Mouse (Mus musculus) heart, adult 9 months (tissue): ENCODE data around the gene Fmo1.
"Not testable (repeated sequence)": the region's sequence is repeated elsewhere in the genome, so short reads cannot be mapped to it uniquely, and the experiment has no call there.

ENCODE experiments used
- DNase-seq, 2 experiments: peaks; one replicate each; pipeline ENCODE4 v3.0.0; 2022; ENCODE audit warnings: low spot score in 2 of 2

Fmo1 gene

DNA sequence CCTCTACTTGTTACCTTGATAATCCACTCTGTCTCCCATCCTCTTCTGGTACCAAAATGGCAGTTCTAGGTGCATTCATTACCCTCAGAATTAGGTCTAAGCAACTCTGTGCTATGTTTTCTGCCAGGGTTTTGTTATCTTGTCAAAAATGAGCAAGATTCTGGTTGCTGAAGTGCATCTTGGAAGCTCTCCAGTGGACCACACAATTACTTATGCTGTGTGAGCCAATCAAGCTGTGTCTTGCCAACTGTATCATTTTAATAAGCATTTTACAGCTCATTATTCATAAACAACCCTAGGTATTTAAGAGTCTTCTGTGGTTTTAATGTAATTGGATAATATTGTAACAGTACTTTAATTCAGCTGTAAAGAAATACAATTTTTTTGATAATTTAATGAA lies 70.0 kb downstream of the Fmo1 start:
- no peak for DNase-seq

DNA sequence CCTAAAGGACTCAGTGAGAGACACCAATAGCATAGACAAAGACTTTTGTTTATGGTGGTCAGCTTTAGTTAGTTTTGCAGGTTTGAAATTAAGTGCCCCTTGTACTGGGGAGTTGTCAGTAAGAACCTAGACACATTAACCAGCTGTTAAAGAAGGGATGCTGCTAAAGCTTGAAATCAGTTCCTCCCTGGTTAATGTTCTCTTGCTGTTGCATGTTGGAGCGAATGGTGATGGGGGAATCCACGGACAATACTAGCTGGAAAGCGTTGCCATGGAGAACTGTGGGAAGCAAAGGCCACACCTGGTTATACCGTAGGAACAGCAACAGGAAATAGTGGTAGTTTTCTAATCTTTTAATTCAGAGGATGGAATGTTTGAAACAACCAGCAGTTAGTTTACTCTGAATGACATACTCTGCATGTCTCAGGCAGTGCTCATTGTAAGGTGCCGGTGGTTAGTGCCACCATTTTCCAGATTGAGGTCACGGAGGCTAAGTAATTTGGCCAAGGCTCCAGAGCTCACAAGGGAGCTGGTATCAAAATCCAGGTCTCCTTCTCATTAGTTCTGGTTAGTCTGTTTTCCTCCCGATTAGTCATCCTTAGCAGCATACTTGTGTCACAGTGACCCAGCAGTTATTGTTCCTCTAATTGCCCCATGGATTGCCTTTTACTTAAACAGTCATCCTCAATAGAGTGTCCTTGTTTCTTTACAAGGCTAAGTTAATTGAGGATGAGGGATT lies 73.9 kb downstream of the Fmo1 start:
- DNase-seq, result no peak

DNA sequence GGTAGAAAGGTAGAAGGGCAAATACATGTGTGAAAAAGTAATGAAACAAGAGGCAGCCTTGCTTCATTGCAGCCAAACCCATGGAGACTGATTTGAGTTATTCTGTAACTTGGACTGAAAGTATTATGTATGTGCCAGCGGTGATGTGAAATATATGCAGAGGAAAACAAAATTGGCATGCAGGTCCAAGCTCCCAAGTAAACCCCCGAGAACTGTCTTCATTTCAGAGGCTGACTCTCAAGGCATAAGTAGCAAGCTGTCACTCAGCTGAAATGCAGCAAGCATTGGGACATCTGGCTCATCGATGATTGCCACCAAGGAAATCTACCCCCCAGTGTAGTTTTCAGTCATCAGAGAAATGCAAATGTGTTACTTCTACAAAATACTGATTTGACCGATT lies 81.2 kb downstream of the Fmo1 start:
- no peak for DNase-seq

- no peak for DNase-seq
These were observed 82.7 kb downstream of the Fmo1 start for GRCm38 (mm10) chr1:162783669-162784248.

- DNase-seq, result not testable (repeated sequence)
These were observed 85.4 kb downstream of the Fmo1 start for GRCm38 (mm10) chr1:162781035-162781434.
